Mouse (Mus musculus) myocyte (in vitro differentiated cells): ENCODE results near the gene Znrd1as.

ENCODE experiments used
- MAX ChIP-seq: IDR thresholded peaks from one replicate; pipeline ENCODE4 v1.6.1; 2011; ENCODE audit warnings: low read depth, mild to moderate bottlenecking, control low read depth
- MYOG ChIP-seq, 3 experiments: IDR thresholded peaks; one replicate each; pipeline ENCODE4 v1.6.1; 2011; ENCODE audit warnings: control low read depth in 2 of 3, low read depth in 2 of 3, mild to moderate bottlenecking in 2 of 3; ENCODE audit not compliant: insufficient read length in 2 of 3, control insufficient read depth in 1 of 3, insufficient read depth in 1 of 3
- POLR2A ChIP-seq: IDR thresholded peaks from one replicate; pipeline ENCODE4 v1.6.1; 2011; ENCODE audit warnings: low read depth, mild to moderate bottlenecking, control low read depth, moderate library complexity; ENCODE audit not compliant: insufficient read length
- POLR2AphosphoS2 ChIP-seq: IDR thresholded peaks from one replicate; pipeline ENCODE4 v1.6.1; 2011; ENCODE audit warnings: low read depth, control low read depth; ENCODE audit not compliant: insufficient read length
- REST ChIP-seq: IDR thresholded peaks from one replicate; pipeline ENCODE4 v1.6.1; 2011; ENCODE audit warnings: mild to moderate bottlenecking, control low read depth, moderate library complexity; ENCODE audit not compliant: insufficient read depth, insufficient read length
- SRF ChIP-seq: IDR thresholded peaks from one replicate; pipeline ENCODE4 v1.6.1; 2011; ENCODE audit warnings: low read depth; ENCODE audit not compliant: control insufficient read depth, insufficient read length
- TCF12 ChIP-seq: IDR thresholded peaks from one replicate; pipeline ENCODE4 v1.6.1; 2011; ENCODE audit warnings: mild to moderate bottlenecking, control low read depth; ENCODE audit not compliant: poor library complexity, insufficient read depth, severe bottlenecking

- TF ChIP-seq SRF (no peak), POLR2A (no peak), TCF12 (no peak), REST (no peak), MAX (no peak), MYOG (IDR thresholded peaks at IDR 0.05; ENCODE audit: control insufficient read depth in 1 of 3, insufficient read depth in 1 of 3, insufficient read length in 2 of 3, low read depth in 2 of 3) (no peak), POLR2AphosphoS2 (no peak)
Observed at GRCm38 (mm10) chr17:36958884-36959283, 492 bp downstream of the Znrd1as start.
